Mouse (Mus musculus) adrenal gland, adult 18-20 months (tissue): Measurements from ENCODE around the gene Gm5485. TPM values are rescaled to one million over a fixed set of nuclear protein-coding genes. Genes with fewer than 3 reads are reported as not detected.
A peak's percentile ranks its signal among the peaks of the same experiment; 100 is the strongest.

Source experiments
- DNase-seq, 2 experiments: peaks; one replicate each; pipeline ENCODE4 v3.0.0; 2021 to 2022; ENCODE audit warnings: low spot score in 2 of 2
- total RNA-seq, 2 experiments: library from RNA; stranded (reverse); gene quantifications; 1 replicate in 1 of 2; 2 replicates in 1 of 2; pipeline ENCODE4 v1.2.3; 2021

Gm5485 gene
- total RNA-seq, 2 experiments from 2014 or later, result not detected

GRCm38 (mm10) chr16:48373711-48374485 lies 38.3 kb downstream of the Gm5485 start:
- DNase-seq, result no peak

- DNase-seq, result no peak
Observed at GRCm38 (mm10) chr16:48372461-48372860, 39.8 kb downstream of the Gm5485 start.

DNA sequence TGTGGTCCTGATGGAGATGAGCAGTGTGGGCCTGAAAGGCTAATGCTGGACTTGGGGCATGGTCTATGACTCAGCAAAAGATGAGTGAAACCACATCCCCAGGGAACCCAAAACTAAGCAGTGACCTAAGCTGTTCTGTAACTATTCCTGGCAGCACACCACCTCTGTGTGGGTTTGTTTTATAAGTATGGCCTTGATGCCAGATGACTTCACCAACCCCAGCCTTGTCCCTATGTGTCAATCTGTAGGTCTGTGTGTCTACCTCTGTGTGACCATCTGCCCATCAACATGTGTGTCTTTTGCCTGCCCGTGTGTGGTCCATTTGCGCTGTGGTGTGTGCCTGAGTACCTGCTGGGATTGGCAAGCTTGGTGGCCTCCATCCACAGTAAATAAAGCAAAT lies 44.1 kb downstream of the Gm5485 start:
- no peak for DNase-seq

DNA sequence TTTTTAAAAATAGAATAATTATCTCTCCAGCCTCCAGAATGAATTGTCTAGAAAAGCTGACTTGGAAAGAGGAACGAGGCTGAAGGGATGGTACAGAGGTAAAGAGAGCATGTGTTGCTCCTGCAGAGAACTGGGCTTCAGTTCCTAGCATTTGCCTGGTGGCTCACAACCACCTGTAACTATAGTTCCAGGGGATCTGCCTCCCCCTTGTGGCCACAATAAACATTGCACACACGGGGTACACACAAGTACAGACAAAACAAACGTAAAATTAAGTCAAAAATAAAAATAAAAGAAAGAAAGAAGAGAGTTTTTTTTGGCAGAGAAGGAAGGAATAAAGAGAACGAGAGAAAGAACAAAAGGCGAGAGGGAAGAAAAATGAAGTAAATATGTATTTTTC lies 45.4 kb downstream of the Gm5485 start:
- no peak for DNase-seq

- no peak for DNase-seq
Observed at GRCm38 (mm10) chr16:48360887-48361286, 51.3 kb downstream of the Gm5485 start.

GRCm38 (mm10) chr16:48356417-48356816 lies 55.8 kb downstream of the Gm5485 start:
- peak in 1 of 2 experiments; percentile 38 for DNase-seq

DNA sequence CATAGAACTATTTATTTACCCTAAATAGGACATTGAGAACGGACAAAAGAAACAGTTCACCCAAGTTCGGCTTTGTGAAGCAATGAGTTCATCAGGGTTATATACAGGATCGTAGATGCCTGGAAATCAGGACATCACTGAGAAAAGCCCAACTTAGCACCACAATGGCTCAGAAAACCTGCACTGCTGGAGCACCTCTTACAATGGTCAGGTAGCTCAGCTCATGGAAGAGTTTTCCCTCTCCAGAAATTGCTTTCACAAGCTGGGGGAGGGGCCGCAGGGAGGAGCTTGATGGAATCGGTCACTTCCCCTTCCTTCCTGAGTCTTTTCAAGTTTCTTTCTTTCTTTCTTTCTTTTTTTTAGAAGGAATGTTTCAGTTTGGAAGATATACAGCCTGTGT lies 56.5 kb downstream of the Gm5485 start:
- DNase-seq, result no peak

Other genes starting within 250 kb of the Gm5485 start
- not detected for gene Dppa4, start 128.7 kb downstream of the Gm5485 start, total RNA-seq
- not detected for gene Dppa2, start 108.5 kb downstream of the Gm5485 start, total RNA-seq
- not detected for gene Morc1, start 18.8 kb upstream of the Gm5485 start, total RNA-seq